Mouse (Mus musculus) forebrain, embryonic 11.5 days (tissue): ENCODE data around the gene Med16. TPM values are rescaled to one million over a fixed set of nuclear protein-coding genes. Genes with fewer than 3 reads are reported as not detected.

Experiments
- ATAC-seq: fragments of 200-750 bp; cut with Nextera tagmentation; replicated peaks from 2 replicates; pipeline ENCODE4 v1.8.0; 2017; ENCODE audit warnings: moderate TSS enrichment; ENCODE audit not compliant: low FRiP score
- DNase-seq: peaks from one replicate; pipeline ENCODE4 v3.0.0-alpha.2; 2017; ENCODE audit warnings: low spot score
- H3K27ac ChIP-seq: fragments of 300-500 bp; sonication (generic); 2 replicates; pipeline ENCODE4 v1.5.1; 2014; ENCODE audit warnings: low read depth, low read length
- H3K27me3 ChIP-seq: fragments of 300-500 bp; sonication (generic); 2 replicates; pipeline ENCODE4 v1.6.1; 2014; ENCODE audit warnings: mild to moderate bottlenecking, low read length, mixed read lengths; ENCODE audit not compliant: control insufficient read depth, insufficient read depth
- H3K36me3 ChIP-seq: fragments of 300-500 bp; sonication (generic); 2 replicates; pipeline ENCODE4 v1.6.1; 2014; ENCODE audit warnings: mild to moderate bottlenecking, low read length, moderate library complexity, mixed read lengths; ENCODE audit not compliant: control insufficient read depth, insufficient read depth
- H3K4me1 ChIP-seq: fragments of 300-500 bp; sonication (generic); replicated peaks from 2 replicates; pipeline ENCODE4 v1.6.1; 2014; ENCODE audit warnings: low read length, mixed read lengths; ENCODE audit not compliant: control insufficient read depth, insufficient read depth
- H3K4me2 ChIP-seq: fragments of 300-500 bp; sonication (generic); 2 replicates; pipeline ENCODE4 v1.6.1; 2014; ENCODE audit warnings: low read depth, mild to moderate bottlenecking, low read length, moderate library complexity, mixed read lengths; ENCODE audit not compliant: severe bottlenecking
- H3K4me3 ChIP-seq: fragments of 300-500 bp; sonication (generic); 2 replicates; pipeline ENCODE4 v1.5.1; 2014; ENCODE audit warnings: low read depth, low read length
- H3K9ac ChIP-seq: fragments of 300-500 bp; sonication (generic); 2 replicates; pipeline ENCODE4 v1.6.1; 2014; ENCODE audit warnings: low read length
- H3K9me3 ChIP-seq: fragments of 300-500 bp; sonication (generic); 2 replicates; pipeline ENCODE4 v1.6.1; 2016; ENCODE audit warnings: low read length, mixed read lengths; ENCODE audit not compliant: control insufficient read depth
- WGBS: fragments of 180-500 bp; shearing (Covaris S2); extraction: QIAGEN DNeasy Blood & Tissue Kit; methylation state at CpG from one replicate; pipeline ENCODE4 v1.1.7; 2014; 5-methylcytosine and 5-hydroxymethylcytosine counted together
- polyA plus RNA-seq: library from polyadenylated mRNA; unstranded; fragments of >200 nt; fragmentation: Nextera tagmentation; extraction: Ambion mirVana; gene quantifications from 2 replicates; pipeline ENCODE4 v1.2.1, GENCODE M21; 2014

Gene Med16
- polyA plus RNA-seq, 1 experiment from 2014 or later: 60.4 TPM

DNA sequence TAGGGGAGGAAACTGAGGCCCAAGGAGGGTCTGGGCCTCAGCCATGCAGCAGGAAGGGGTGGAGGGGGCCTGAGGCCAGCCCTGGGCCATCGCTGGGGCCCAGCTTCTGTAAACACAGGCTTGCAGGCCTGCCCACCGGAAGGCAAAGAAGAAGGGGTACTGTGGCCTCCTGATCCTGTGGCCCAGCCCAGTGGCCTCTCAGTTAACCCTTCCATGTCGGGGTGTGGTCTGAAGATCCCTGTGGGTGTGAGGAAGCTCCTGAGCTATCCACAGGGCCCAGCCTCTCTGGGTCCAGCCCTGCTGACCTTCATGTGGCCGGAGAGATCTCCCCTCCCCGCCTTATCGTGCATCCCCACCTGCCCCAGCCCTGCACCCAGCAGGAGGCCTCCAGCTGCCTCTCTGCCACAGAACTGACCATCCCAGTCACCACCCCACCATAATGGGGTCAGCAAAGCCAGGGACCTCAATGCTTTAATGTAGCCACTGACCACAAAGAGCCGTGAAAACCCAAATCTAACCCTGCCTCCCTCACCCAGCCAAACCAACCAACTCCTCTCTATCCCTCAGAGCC is 38.1 kb upstream of the Med16 start:
- no peak overlapping the region; the same call in 1 of the 2 replicates for H3K27ac ChIP-seq
- H3K36me3 ChIP-seq: no peaks in the 10 kb centered on the region; the same call in 1 of the 2 replicates
- H3K9me3 ChIP-seq: no peaks in the 10 kb centered on the region
- ATAC-seq (no peak), DNase-seq (no peak)
- WGBS: 8% methylated on average over 7 of the region's 7 CpGs
- peaks cover 23% of the 10 kb centered on the region for H3K4me1 ChIP-seq
- peak overlapping the region; percentile 39 for H3K9ac ChIP-seq
- no peaks in the 10 kb centered on the region for H3K27me3 ChIP-seq
- H3K4me3 ChIP-seq: no peak overlapping the region
- peak overlapping the region; percentile 8; the same call in 1 of the 2 replicates for H3K4me2 ChIP-seq

DNA sequence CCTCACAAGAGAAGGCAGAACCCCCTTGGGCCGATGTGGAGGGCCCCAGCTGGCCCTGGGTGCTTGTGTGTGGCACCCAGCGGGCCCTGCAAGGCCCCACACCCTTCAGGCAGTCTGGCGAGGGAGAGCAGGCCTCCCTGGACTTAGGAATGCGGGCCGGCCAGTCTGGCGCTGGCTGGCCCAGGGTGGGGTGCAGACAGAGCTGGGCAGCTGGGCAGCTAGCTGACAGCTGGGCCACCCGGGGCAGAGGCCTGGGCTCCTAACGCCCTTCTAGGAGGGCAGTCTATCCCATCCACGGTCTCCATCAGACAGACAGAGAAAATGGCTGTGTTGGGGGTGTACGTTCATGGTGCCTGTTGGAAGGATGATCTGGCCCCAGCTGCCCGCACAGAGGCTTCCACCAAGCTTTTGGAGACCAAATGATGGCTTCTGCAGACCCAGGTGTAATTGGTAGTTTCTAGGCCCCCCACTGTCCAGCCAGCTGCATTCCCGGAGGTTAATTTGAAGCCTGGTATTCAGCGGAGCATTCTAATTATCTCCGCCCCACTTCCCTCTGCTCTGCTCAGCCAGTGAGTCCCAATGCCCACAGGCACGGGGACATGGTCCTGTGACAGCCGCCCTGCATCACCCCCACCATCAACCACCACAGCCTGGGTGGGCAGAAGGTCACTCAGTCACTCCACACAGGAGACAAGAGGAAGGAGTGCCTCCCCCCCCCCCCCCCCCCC is 36.9 kb upstream of the Med16 start:
- H3K9me3 ChIP-seq: no peaks in the 10 kb centered on the region
- H3K4me1 ChIP-seq: peaks cover 23% of the 10 kb centered on the region
- peak overlapping the region; percentile 68 for H3K27ac ChIP-seq
- no peaks in the 10 kb centered on the region; the same call in 1 of the 2 replicates for H3K36me3 ChIP-seq
- DNase-seq: peak; percentile 83
- 14% methylated on average over 16 of the region's 16 CpGs for WGBS
- H3K4me3 ChIP-seq: no peak overlapping the region
- ATAC-seq: peak; percentile 70
- peak overlapping the region; percentile 24; the same call in 1 of the 2 replicates for H3K4me2 ChIP-seq
- H3K27me3 ChIP-seq: no peaks in the 10 kb centered on the region
- H3K9ac ChIP-seq: peak overlapping the region; percentile 27

GRCm38 (mm10) chr10:79943471-79943901 is 34.8 kb upstream of the Med16 start:
- no peaks in the 10 kb centered on the region for H3K36me3 ChIP-seq
- H3K4me3 ChIP-seq: no peak overlapping the region
- DNase-seq (no peak), ATAC-seq (no peak)
- H3K27ac ChIP-seq: no peak overlapping the region
- peaks cover 23% of the 10 kb centered on the region for H3K4me1 ChIP-seq
- 86% methylated on average over 9 of the region's 9 CpGs for WGBS
- no peak overlapping the region for H3K9ac ChIP-seq
- H3K27me3 ChIP-seq: no peaks in the 10 kb centered on the region
- no peak overlapping the region for H3K4me2 ChIP-seq
- no peaks in the 10 kb centered on the region for H3K9me3 ChIP-seq

DNA sequence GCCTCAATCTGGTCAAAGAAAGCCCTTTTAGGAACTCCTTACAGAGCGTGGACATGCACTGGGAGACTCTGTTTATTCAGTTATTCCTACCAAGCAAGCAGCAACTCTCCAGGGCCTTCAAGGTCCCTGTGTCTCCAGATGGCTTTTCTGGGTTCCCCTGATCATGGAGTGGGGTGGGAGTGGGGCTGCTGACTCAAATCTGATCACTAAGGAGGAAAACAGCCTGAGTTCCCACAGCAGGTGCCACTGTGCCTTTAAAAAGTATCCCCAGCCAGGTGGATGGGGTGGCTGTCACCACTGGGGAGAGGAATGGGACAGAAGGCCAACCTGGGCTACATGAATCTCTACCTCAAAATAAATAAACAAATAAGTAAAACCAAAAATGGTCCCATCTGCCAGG is 34.3 kb upstream of the Med16 start:
- DNase-seq: no peak
- no peak for ATAC-seq
- H3K4me2 ChIP-seq: no peak overlapping the region
- H3K9ac ChIP-seq: no peak overlapping the region
- WGBS: 80% methylated on average over 1 of the region's 1 CpGs
- H3K27me3 ChIP-seq: no peaks in the 10 kb centered on the region
- no peak overlapping the region for H3K4me3 ChIP-seq
- no peak overlapping the region for H3K27ac ChIP-seq
- no peaks in the 10 kb centered on the region for H3K9me3 ChIP-seq
- no peaks in the 10 kb centered on the region for H3K36me3 ChIP-seq
- H3K4me1 ChIP-seq: peaks cover 23% of the 10 kb centered on the region

DNA sequence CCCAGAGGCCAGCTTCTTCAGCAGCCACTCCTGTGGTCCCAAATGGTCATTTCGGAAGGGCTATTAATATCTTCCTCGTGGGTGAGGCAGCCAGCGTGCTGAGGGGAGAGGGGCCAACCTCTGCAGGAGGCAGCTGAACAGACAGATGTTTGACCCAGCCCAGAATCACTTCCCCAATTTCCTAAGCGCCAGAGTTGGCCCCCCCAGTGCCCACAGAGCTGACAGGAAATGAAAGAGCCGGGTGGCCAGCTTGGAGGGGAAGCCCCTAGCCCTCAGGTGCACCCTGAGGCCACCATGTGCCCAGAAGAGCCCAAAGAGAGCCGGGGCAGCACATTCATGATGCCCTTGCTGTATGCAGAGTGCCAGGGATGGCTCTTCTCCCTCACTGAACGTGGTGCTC is 32.0 kb upstream of the Med16 start:
- DNase-seq: no peak
- Histone ChIP-seq H3K9me3 (no peaks in the 10 kb centered on the region), H3K36me3 (no peaks in the 10 kb centered on the region), H3K4me1 (peaks cover 9% of the 10 kb centered on the region), H3K27ac (no peak overlapping the region), H3K4me3 (no peak overlapping the region), H3K4me2 (no peak overlapping the region), H3K27me3 (no peaks in the 10 kb centered on the region), H3K9ac (no peak overlapping the region)
- no peak for ATAC-seq
- 78% methylated on average over 7 of the region's 7 CpGs for WGBS

GRCm38 (mm10) chr10:79937775-79938526 is 29.2 kb upstream of the Med16 start:
- ATAC-seq (no peak), DNase-seq (no peak)
- Histone ChIP-seq H3K9me3 (no peaks in the 10 kb centered on the region), H3K36me3 (no peaks in the 10 kb centered on the region), H3K4me2 (no peak overlapping the region), H3K4me1 (no peaks in the 10 kb centered on the region; the same call in 1 of the 2 replicates), H3K27ac (no peak overlapping the region), H3K27me3 (no peaks in the 10 kb centered on the region), H3K4me3 (no peak overlapping the region), H3K9ac (no peak overlapping the region)
- 63% methylated on average over 11 of the region's 11 CpGs for WGBS

DNA sequence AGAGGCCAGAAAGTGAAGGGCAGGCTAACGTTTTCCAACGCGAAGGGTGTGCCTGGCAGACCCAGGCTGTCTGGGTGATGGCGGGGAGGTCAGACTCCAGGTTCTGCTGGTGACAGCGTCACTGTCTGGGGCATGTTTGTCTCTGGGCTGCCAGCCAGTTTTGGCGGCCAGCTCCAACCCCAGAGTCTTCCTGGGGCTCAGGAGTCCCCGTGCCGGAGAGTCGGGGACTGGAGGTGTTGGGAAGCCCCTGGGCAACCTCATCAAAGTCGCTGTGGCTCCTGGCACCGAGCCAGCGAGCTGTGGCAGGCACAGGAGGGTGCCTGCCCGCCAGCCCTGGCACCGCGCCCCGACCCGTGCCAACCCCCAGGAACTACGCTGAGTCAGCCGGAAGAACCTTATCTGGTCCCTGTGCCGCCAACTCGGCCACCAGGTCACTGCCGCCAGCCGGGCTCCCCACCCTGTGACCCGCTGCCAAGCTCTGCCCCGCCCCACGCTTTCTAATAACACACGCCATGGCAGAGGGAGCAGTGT is 28.3 kb upstream of the Med16 start:
- H3K27me3 ChIP-seq: no peaks in the 10 kb centered on the region

GRCm38 (mm10) chr10:79936284-79936910 is 27.7 kb upstream of the Med16 start:
- ATAC-seq (no peak), DNase-seq (no peak)
- Histone ChIP-seq H3K9ac (no peak overlapping the region), H3K27me3 (no peaks in the 10 kb centered on the region), H3K9me3 (no peaks in the 10 kb centered on the region), H3K27ac (peak overlapping the region; percentile 3; the same call in 1 of the 2 replicates), H3K36me3 (no peaks in the 10 kb centered on the region), H3K4me3 (no peak overlapping the region), H3K4me2 (no peak overlapping the region), H3K4me1 (peaks cover 3% of the 10 kb centered on the region; the same call in 1 of the 2 replicates)
- WGBS: 83% methylated on average over 10 of the region's 10 CpGs

More for the DNA sequence above, 28.3 kb upstream of the Med16 start:
- ATAC-seq: no peak
- 84% methylated on average over 27 of the region's 27 CpGs for WGBS
- DNase-seq: no peak
- Histone ChIP-seq H3K4me1 (peaks cover 3% of the 10 kb centered on the region; the same call in 1 of the 2 replicates), H3K4me3 (no peak overlapping the region), H3K36me3 (no peaks in the 10 kb centered on the region), H3K9me3 (no peaks in the 10 kb centered on the region), H3K27ac (no peak overlapping the region; the same call in 1 of the 2 replicates), H3K9ac (no peak overlapping the region), H3K4me2 (no peak overlapping the region)
